Mouse (Mus musculus): Measurements from ENCODE around the gene BC048562. TPM values are rescaled to one million over a fixed set of nuclear protein-coding genes. Genes with fewer than 3 reads are reported as not detected.

BC048562 gene
- polyA plus RNA-seq, 1 experiment: 100 TPM

- H3K4me3 ChIP-seq (ENCODE audit: control insufficient read depth, low read depth, low read length): no peak overlapping the region
- peak overlapping the region; percentile 39; the same call in 1 of the 2 replicates for H3K27ac ChIP-seq (ENCODE audit: control insufficient read depth, insufficient read depth, low read depth, low read length)
- no peaks in the 10 kb centered on the region for H3K27me3 ChIP-seq (ENCODE audit: control insufficient read depth, insufficient read depth, low read length)
- no peaks in the 10 kb centered on the region for H3K36me3 ChIP-seq (ENCODE audit: control insufficient read depth, insufficient read depth, low read length)
- TF ChIP-seq CTCF (IDR thresholded peaks at IDR 0.05; ENCODE audit: control insufficient read depth, insufficient read depth, insufficient replicate concordance, low read depth, low read length) (no peak), POLR2A (IDR thresholded peaks at IDR 0.05; ENCODE audit: control insufficient read depth, low read depth, low read length) (0 out of 2 replicates have a peak, but pooled peaks have one; percentile 7)
- H3K4me1 ChIP-seq (ENCODE audit: control insufficient read depth, insufficient read depth, low read length): peaks cover 32% of the 10 kb centered on the region
Observed at GRCm38 (mm10) chr9:108450292-108451169, 14.2 kb downstream of the BC048562 start.

DNA sequence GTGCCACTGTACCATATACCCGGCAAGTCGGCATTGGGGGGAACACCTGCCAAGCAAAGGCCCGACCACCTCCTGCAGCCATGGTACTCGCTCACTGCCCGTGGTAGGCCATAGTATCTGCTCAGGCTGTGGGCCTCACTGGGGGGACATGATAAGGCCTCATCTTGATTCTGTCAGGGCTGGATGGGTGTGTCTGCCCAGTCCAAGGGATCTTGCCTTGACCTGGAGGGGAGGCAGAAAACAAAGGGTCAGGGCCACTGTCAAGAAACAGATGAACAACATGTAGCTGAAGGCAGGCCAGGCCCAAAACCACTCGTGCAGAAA, 14.8 kb downstream of the BC048562 start:
- no peak overlapping the region for H3K27ac ChIP-seq (ENCODE audit: control insufficient read depth, insufficient read depth, low read depth, low read length)
- H3K27me3 ChIP-seq (ENCODE audit: control insufficient read depth, insufficient read depth, low read length): no peaks in the 10 kb centered on the region
- TF ChIP-seq POLR2A (IDR thresholded peaks at IDR 0.05; ENCODE audit: control insufficient read depth, low read depth, low read length): no peak
- TF ChIP-seq CTCF (IDR thresholded peaks at IDR 0.05; ENCODE audit: control insufficient read depth, insufficient read depth, insufficient replicate concordance, low read depth, low read length): no peak
- H3K4me3 ChIP-seq (ENCODE audit: control insufficient read depth, low read depth, low read length): no peak overlapping the region
- no peaks in the 10 kb centered on the region for H3K36me3 ChIP-seq (ENCODE audit: control insufficient read depth, insufficient read depth, low read length)
- peaks cover 26% of the 10 kb centered on the region for H3K4me1 ChIP-seq (ENCODE audit: control insufficient read depth, insufficient read depth, low read length)

DNA sequence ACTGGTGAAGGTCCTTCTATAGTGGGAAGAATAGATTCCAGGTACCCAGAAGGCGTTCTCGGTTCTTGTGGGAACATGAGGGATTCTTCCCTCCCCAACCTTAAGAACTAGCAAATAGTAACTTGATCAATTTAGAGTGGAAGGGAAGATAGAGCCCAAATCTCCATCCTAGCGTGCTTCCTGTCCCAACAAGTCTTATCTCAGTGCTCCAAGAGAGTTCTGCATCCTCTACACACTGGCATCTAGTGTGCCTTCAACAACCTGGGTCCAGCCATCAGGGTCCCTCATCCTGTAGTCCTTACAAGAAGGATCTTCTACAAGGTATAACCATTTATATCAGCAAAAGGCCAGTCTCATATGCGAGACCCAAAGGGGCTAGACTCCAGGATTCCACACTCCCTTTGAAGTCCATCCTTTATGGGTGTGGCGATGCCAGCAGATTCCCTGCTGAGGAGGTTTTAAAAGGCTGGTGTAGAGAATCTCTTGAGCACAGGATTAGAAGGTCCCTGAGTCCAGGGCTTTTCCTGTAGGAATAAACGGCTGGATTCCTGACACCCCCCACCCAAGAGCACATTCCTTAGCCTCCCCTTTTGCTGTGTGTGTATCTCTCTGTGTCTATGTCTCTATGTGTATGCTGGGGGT, 15.4 kb downstream of the BC048562 start:
- Histone ChIP-seq H3K27ac (ENCODE audit: control insufficient read depth, insufficient read depth, low read depth, low read length) (no peak overlapping the region), H3K4me1 (ENCODE audit: control insufficient read depth, insufficient read depth, low read length) (peaks cover 25% of the 10 kb centered on the region), H3K27me3 (ENCODE audit: control insufficient read depth, insufficient read depth, low read length) (no peaks in the 10 kb centered on the region), H3K4me3 (ENCODE audit: control insufficient read depth, low read depth, low read length) (peak overlapping the region; percentile 83), H3K36me3 (ENCODE audit: control insufficient read depth, insufficient read depth, low read length) (no peaks in the 10 kb centered on the region)
- TF ChIP-seq POLR2A (IDR thresholded peaks at IDR 0.05; ENCODE audit: control insufficient read depth, low read depth, low read length): no peak
- TF ChIP-seq CTCF (IDR thresholded peaks at IDR 0.05; ENCODE audit: control insufficient read depth, insufficient read depth, insufficient replicate concordance, low read depth, low read length): no peak

DNA sequence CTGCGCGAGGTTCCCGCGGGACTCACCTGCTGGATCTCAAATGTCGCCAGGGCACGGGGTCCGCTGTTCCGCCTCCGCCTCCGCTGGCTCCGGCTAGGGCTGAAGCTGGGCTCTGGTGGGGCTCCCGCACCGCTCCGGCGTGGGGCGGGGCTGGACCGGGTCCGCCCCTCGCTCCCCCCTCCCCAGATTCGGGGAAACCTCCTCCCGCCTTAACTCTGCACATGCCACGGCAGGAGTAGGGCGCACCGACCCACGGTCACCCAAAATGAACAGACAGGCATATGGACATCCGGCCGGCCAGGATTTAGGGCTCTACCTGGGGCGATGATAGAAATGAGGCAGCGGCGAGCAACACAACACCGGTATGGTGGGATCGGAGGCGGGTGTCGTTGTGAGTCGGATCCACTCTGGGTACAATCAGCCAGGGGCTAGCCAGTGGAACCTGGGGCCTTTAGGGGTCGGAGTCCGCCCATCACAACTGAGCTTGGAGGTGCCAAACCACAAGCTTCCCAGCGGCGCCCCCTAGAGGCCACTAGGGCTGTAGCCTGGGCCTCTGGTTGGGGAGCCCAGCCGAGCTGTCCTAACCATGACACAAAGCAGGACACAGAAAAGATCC, 16.1 kb downstream of the BC048562 start:
- TF ChIP-seq POLR2A (IDR thresholded peaks at IDR 0.05; ENCODE audit: control insufficient read depth, low read depth, low read length) (no peak), CTCF (IDR thresholded peaks at IDR 0.05; ENCODE audit: control insufficient read depth, insufficient read depth, insufficient replicate concordance, low read depth, low read length) (peak; percentile 76)
- Histone ChIP-seq H3K27ac (ENCODE audit: control insufficient read depth, insufficient read depth, low read depth, low read length) (no peak overlapping the region; the same call in 1 of the 2 replicates), H3K4me1 (ENCODE audit: control insufficient read depth, insufficient read depth, low read length) (peaks cover 25% of the 10 kb centered on the region), H3K36me3 (ENCODE audit: control insufficient read depth, insufficient read depth, low read length) (no peaks in the 10 kb centered on the region), H3K4me3 (ENCODE audit: control insufficient read depth, low read depth, low read length) (peak overlapping the region; percentile 83), H3K27me3 (ENCODE audit: control insufficient read depth, insufficient read depth, low read length) (no peaks in the 10 kb centered on the region)

GRCm38 (mm10) chr9:108452911-108453310, 16.6 kb downstream of the BC048562 start:
- Histone ChIP-seq H3K36me3 (ENCODE audit: control insufficient read depth, insufficient read depth, low read length) (no peaks in the 10 kb centered on the region), H3K27me3 (ENCODE audit: control insufficient read depth, insufficient read depth, low read length) (no peaks in the 10 kb centered on the region), H3K27ac (ENCODE audit: control insufficient read depth, insufficient read depth, low read depth, low read length) (no peak overlapping the region), H3K4me3 (ENCODE audit: control insufficient read depth, low read depth, low read length) (peak overlapping the region; percentile 22; the same call in 1 of the 2 replicates), H3K4me1 (ENCODE audit: control insufficient read depth, insufficient read depth, low read length) (peaks cover 25% of the 10 kb centered on the region)
- TF ChIP-seq POLR2A (IDR thresholded peaks at IDR 0.05; ENCODE audit: control insufficient read depth, low read depth, low read length): no peak
- no peak for TF ChIP-seq CTCF (IDR thresholded peaks at IDR 0.05; ENCODE audit: control insufficient read depth, insufficient read depth, insufficient replicate concordance, low read depth, low read length)

- peaks cover 25% of the 10 kb centered on the region for H3K4me1 ChIP-seq (ENCODE audit: control insufficient read depth, insufficient read depth, low read length)
- TF ChIP-seq CTCF (IDR thresholded peaks at IDR 0.05; ENCODE audit: control insufficient read depth, insufficient read depth, insufficient replicate concordance, low read depth, low read length) (no peak), POLR2A (IDR thresholded peaks at IDR 0.05; ENCODE audit: control insufficient read depth, low read depth, low read length) (no peak)
- no peak overlapping the region for H3K27ac ChIP-seq (ENCODE audit: control insufficient read depth, insufficient read depth, low read depth, low read length)
- no peaks in the 10 kb centered on the region for H3K27me3 ChIP-seq (ENCODE audit: control insufficient read depth, insufficient read depth, low read length)
- H3K4me3 ChIP-seq (ENCODE audit: control insufficient read depth, low read depth, low read length): no peak overlapping the region
- no peaks in the 10 kb centered on the region for H3K36me3 ChIP-seq (ENCODE audit: control insufficient read depth, insufficient read depth, low read length)
Observed at GRCm38 (mm10) chr9:108453458-108453857, 17.2 kb downstream of the BC048562 start.

- Histone ChIP-seq H3K27ac (ENCODE audit: control insufficient read depth, insufficient read depth, low read depth, low read length) (no peak overlapping the region), H3K4me1 (ENCODE audit: control insufficient read depth, insufficient read depth, low read length) (peaks cover 22% of the 10 kb centered on the region), H3K27me3 (ENCODE audit: control insufficient read depth, insufficient read depth, low read length) (no peaks in the 10 kb centered on the region), H3K36me3 (ENCODE audit: control insufficient read depth, insufficient read depth, low read length) (no peaks in the 10 kb centered on the region), H3K4me3 (ENCODE audit: control insufficient read depth, low read depth, low read length) (peak overlapping the region; percentile 57; the same call in 1 of the 2 replicates)
- no peak for TF ChIP-seq CTCF (IDR thresholded peaks at IDR 0.05; ENCODE audit: control insufficient read depth, insufficient read depth, insufficient replicate concordance, low read depth, low read length)
- no peak for TF ChIP-seq POLR2A (IDR thresholded peaks at IDR 0.05; ENCODE audit: control insufficient read depth, low read depth, low read length)
Observed at GRCm38 (mm10) chr9:108454429-108454828, 18.1 kb downstream of the BC048562 start.
